Mouse (Mus musculus): ENCODE measurements around the gene Fam189a2.

The Fam189a2 gene

GRCm38 (mm10) chr19:23971391-23971790 lies 59.4 kb downstream of the Fam189a2 start:
- DNase-seq = peak; percentile 92

GRCm38 (mm10) chr19:23970374-23970773 lies 60.4 kb downstream of the Fam189a2 start:
- DNase-seq = peak; percentile 78

- DNase-seq = peak; percentile 34
Observed at GRCm38 (mm10) chr19:23968862-23969225, 62.0 kb downstream of the Fam189a2 start.

GRCm38 (mm10) chr19:23968125-23968861 lies 62.5 kb downstream of the Fam189a2 start:
- peak; percentile 95 for DNase-seq

GRCm38 (mm10) chr19:23967156-23967555 lies 63.7 kb downstream of the Fam189a2 start:
- DNase-seq = peak; percentile 98

- DNase-seq = peak; percentile 90
Observed at GRCm38 (mm10) chr19:23966376-23966775, 64.4 kb downstream of the Fam189a2 start.

GRCm38 (mm10) chr19:23964401-23964910 lies 66.4 kb downstream of the Fam189a2 start:
- DNase-seq = peak; percentile 90

GRCm38 (mm10) chr19:23961516-23961915 lies 69.3 kb downstream of the Fam189a2 start:
- DNase-seq = peak; percentile 95

- DNase-seq = peak; percentile 60
Observed at GRCm38 (mm10) chr19:23960831-23961447, 69.9 kb downstream of the Fam189a2 start.

- peak; percentile 96 for DNase-seq
Observed at GRCm38 (mm10) chr19:23960275-23960674, 70.5 kb downstream of the Fam189a2 start.

GRCm38 (mm10) chr19:23959870-23960269 lies 70.9 kb downstream of the Fam189a2 start:
- no peak for DNase-seq

GRCm38 (mm10) chr19:23958925-23959324 lies 71.9 kb downstream of the Fam189a2 start:
- DNase-seq = no peak

- no peak for DNase-seq
Observed at GRCm38 (mm10) chr19:23957563-23957962, 73.3 kb downstream of the Fam189a2 start.

GRCm38 (mm10) chr19:23956299-23956975 lies 74.4 kb downstream of the Fam189a2 start:
- DNase-seq = peak; percentile 80

GRCm38 (mm10) chr19:23955461-23955860 lies 75.4 kb downstream of the Fam189a2 start:
- DNase-seq = peak; percentile 91

- peak; percentile 80 for DNase-seq
Observed at GRCm38 (mm10) chr19:23948301-23949000, 82.4 kb downstream of the Fam189a2 start.

GRCm38 (mm10) chr19:23947871-23948270 lies 82.9 kb downstream of the Fam189a2 start:
- peak; percentile 73 for DNase-seq

- peak; percentile 85 for DNase-seq
Observed at GRCm38 (mm10) chr19:23946751-23947150, 84.1 kb downstream of the Fam189a2 start.

GRCm38 (mm10) chr19:23946026-23946685 lies 84.7 kb downstream of the Fam189a2 start:
- DNase-seq = peak; percentile 73

GRCm38 (mm10) chr19:23942886-23943285 lies 87.9 kb downstream of the Fam189a2 start:
- peak; percentile 82 for DNase-seq

- DNase-seq = peak; percentile 43
Observed at GRCm38 (mm10) chr19:23941422-23941949, 89.3 kb downstream of the Fam189a2 start.

- peak; percentile 13 for DNase-seq
Observed at GRCm38 (mm10) chr19:23930826-23931225, 100.0 kb downstream of the Fam189a2 start.
